Mouse (Mus musculus) adrenal gland, postnatal 4 days (tissue): ENCODE measurements around the gene Olfr107. TPM values are rescaled to one million over a fixed set of nuclear protein-coding genes. Genes with fewer than 3 reads are reported as not detected.

ENCODE experiments used
- DNase-seq, 2 experiments: peaks; one replicate each; pipeline ENCODE4 v3.0.0; 2021 to 2022; ENCODE audit warnings: low spot score in 2 of 2, mixed read lengths in 2 of 2
- long read RNA-seq, 2 experiments: library from polyadenylated mRNA; stranded (forward); transcript quantifications; one replicate each; pipeline ENCODE4 v2.0.0; 2021
- total RNA-seq, 2 experiments: library from RNA; stranded (reverse); gene quantifications; 2 replicates each; pipeline ENCODE4 v1.2.3; 2021

The Olfr107 gene
- not detected for total RNA-seq
- long read RNA-seq, experiment 1 = 0 reads
- long read RNA-seq, experiment 2 = 0 reads

- no peak for DNase-seq
Measured at GRCm38 (mm10) chr17:37398926-37399325, at the start of gene Olfr107. Gene Olfr107 (plus strand): TSS chr17:37399226.

GRCm38 (mm10) chr17:37359282-37359681, 39.7 kb upstream of the Olfr107 start, which contains the start of gene Olfr104-ps:
Gene Olfr104-ps (plus strand): TSS chr17:37359582.
- no peak for DNase-seq

GRCm38 (mm10) chr17:37378733-37379132, 20.3 kb upstream of the Olfr107 start, which contains the start of gene Olfr105-ps:
Gene Olfr105-ps (plus strand): TSS chr17:37379033.
- DNase-seq = no peak

DNA sequence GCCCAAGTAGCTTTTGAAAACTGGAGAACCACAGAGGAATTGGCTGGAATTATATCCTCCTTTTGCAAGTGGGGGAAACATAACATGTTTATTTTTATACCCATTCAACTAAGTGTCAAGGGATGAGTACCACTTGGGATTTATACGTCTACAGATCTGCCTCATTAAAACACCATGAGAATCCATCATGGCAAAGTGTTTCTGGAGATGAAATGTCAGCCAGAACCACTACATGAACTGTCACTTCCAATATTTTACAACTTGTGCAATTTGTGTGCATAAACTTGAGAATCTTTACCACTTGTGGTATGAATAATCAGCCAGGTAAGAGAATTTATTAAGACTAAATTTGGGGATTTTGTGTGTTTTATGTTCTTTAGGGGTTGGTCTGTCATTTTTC, 8.9 kb upstream of the Olfr107 start, which contains the start of gene Olfr106-ps:
Gene Olfr106-ps, plus strand, starts transcription at position 301 of the 400 bp plus-strand sequence.
- DNase-seq = no peak

GRCm38 (mm10) chr17:37413380-37413779, 14.4 kb downstream of the Olfr107 start:
- no peak for DNase-seq

DNA sequence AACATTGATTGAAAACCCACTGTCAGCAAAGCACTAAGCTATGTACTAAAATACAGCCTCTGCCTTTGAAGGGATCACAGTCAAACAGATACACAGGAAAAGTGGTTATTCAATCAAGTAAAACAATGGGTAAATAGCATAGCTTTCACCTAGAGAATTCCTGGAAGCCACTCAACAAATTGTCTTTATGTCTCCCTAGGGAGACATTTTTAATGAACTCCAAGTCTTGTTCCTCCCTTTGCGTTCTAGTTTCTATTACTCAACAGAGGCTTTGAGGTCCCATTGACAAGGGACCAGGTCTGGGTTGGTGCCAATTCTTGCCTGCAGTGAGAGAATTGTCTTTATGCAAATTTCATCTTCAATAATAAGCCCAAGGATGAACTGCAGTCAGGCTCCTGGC, 46.2 kb downstream of the Olfr107 start, which contains the start of gene Olfr108:
Gene Olfr108, plus strand, starts transcription at position 301 of the 400 bp plus-strand sequence.
- DNase-seq = no peak

Other genes starting within 250 kb of the Olfr107 start
- gene Olfr93, start 237.7 kb upstream of the Olfr107 start, total RNA-seq = not detected
- gene Ubd, start 205.3 kb upstream of the Olfr107 start, total RNA-seq = not detected
- not detected for gene Olfr94, start 198.2 kb upstream of the Olfr107 start, total RNA-seq
- not detected for gene Olfr95, start 186.1 kb upstream of the Olfr107 start, total RNA-seq
- gene Olfr96, start 179.1 kb upstream of the Olfr107 start, total RNA-seq = not detected
- gene Olfr97, start 161.9 kb upstream of the Olfr107 start, total RNA-seq = not detected
- gene Olfr98, start 135.5 kb upstream of the Olfr107 start, total RNA-seq = not detected
- gene H2-M3, start 129.0 kb upstream of the Olfr107 start, total RNA-seq = 1 to 10 TPM; 4.3 to 5.6 TPM
- gene Olfr99, start 115.8 kb upstream of the Olfr107 start, total RNA-seq = not detected
- not detected for gene Olfr101, start 94.9 kb upstream of the Olfr107 start, total RNA-seq
- not detected for gene Olfr102, start 82.2 kb upstream of the Olfr107 start, total RNA-seq
- gene Olfr103, start 59.5 kb upstream of the Olfr107 start, total RNA-seq = not detected
- gene Olfr104-ps, start 39.6 kb upstream of the Olfr107 start, total RNA-seq = not detected
- not detected for gene Olfr105-ps, start 20.2 kb upstream of the Olfr107 start, total RNA-seq
- gene Olfr106-ps, start 8.8 kb upstream of the Olfr107 start, total RNA-seq = not detected
- gene Olfr108, start 46.3 kb downstream of the Olfr107 start, total RNA-seq = not detected
- gene Olfr109, start 59.7 kb downstream of the Olfr107 start, total RNA-seq = not detected
- under 1 TPM in 1 of 2 experiments, not detected in 1; 0.20 TPM for gene H2-M2, start 84.3 kb downstream of the Olfr107 start, total RNA-seq
- gene Olfr110, start 93.2 kb downstream of the Olfr107 start, total RNA-seq = not detected
- gene Olfr111, start 108.8 kb downstream of the Olfr107 start, total RNA-seq = not detected
- not detected for gene Olfr112, start 170.2 kb downstream of the Olfr107 start, total RNA-seq
- not detected for gene Olfr113, start 178.4 kb downstream of the Olfr107 start, total RNA-seq
- not detected for gene Olfr114, start 193.5 kb downstream of the Olfr107 start, total RNA-seq
- not detected for gene Olfr115, start 227.9 kb downstream of the Olfr107 start, total RNA-seq
- not detected for gene Olfr116, start 228.0 kb downstream of the Olfr107 start, total RNA-seq